Mouse (Mus musculus): ENCODE data around the gene Pros1. TPM values are rescaled to one million over a fixed set of nuclear protein-coding genes. Genes with fewer than 3 reads are reported as not detected.

The Pros1 gene
- total RNA-seq, 1 experiment: 37.6 TPM

DNA sequence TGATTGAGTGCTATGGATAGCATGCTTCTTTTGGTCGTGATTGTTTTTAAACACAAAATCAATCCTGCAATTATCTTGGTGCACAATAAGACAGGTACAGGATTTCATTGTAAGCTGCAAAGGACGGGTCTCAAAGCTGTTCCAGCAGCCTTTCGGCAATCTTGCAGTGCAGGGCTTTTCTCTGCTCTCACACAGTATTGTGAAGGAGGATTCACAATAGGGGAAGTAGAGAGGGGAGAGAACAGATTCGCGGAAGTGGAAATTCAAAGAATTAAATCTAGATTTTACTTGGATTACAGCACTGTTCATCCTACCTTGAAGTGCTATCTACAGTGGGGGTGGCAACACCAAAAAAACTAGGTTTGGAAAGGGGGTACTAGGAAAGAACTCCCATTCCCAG is 40.3 kb upstream of the Pros1 start:
- no peak overlapping the region for H3K27ac ChIP-seq (ENCODE audit: insufficient read depth, low read depth, low read length, poor library complexity, severe bottlenecking)
- no peaks in the 10 kb centered on the region; a peak in 1 of 4 replicates for H3K4me1 ChIP-seq (ENCODE audit: control insufficient read depth in 2 of 2, insufficient read depth in 2 of 2, low read length in 2 of 2, poor library complexity in 1 of 2)
- no peaks in the 10 kb centered on the region for H3K36me3 ChIP-seq (ENCODE audit: control insufficient read depth, insufficient read depth, low read length, poor library complexity, severe bottlenecking)
- DNase-seq (ENCODE audit: low read depth, low spot score): no peak
- no peaks in the 10 kb centered on the region for H3K9me3 ChIP-seq (ENCODE audit: control insufficient read depth, insufficient read depth, low read depth, low read length)
- TF ChIP-seq CHD2 (IDR thresholded peaks at IDR 0.05; ENCODE audit: low read depth, low read length): no peak
- no peak for TF ChIP-seq MAFK (IDR thresholded peaks at IDR 0.05; ENCODE audit: insufficient read depth, low read depth, low read length)
- TF ChIP-seq HCFC1 (IDR thresholded peaks at IDR 0.05; ENCODE audit: borderline replicate concordance, insufficient read depth, low read length): no peak
- TF ChIP-seq ZNF384 (IDR thresholded peaks at IDR 0.05; ENCODE audit: low read depth, low read length): no peak
- no peak for TF ChIP-seq ZC3H11A (IDR thresholded peaks at IDR 0.05; ENCODE audit: borderline replicate concordance, low read depth, low read length)
- no peak overlapping the region for H3K9ac ChIP-seq (ENCODE audit: insufficient read depth, low read depth, low read length, poor library complexity, severe bottlenecking)
- no peak overlapping the region for H3K4me3 ChIP-seq (ENCODE audit: insufficient read depth in 1 of 2, low read depth in 1 of 2, low read length in 2 of 2, poor library complexity in 1 of 2, severe bottlenecking in 1 of 2)
- in situ Hi-C loops (cut with MboI; ENCODE audit: low sequenced_read_pairs in 2 of 2, unreplicated experiment in 2 of 2): no loop called here

- no peak for DNase-seq (ENCODE audit: low read depth, low spot score)
- in situ Hi-C loops (cut with MboI; ENCODE audit: low sequenced_read_pairs in 2 of 2, unreplicated experiment in 2 of 2): no loop called here
These were observed 39.6 kb upstream of the Pros1 start, which contains the start of gene Stx19 for GRCm38 (mm10) chr16:62814491-62814890. TSS of gene Stx19 (plus strand) at chr16:62814676.

DNA sequence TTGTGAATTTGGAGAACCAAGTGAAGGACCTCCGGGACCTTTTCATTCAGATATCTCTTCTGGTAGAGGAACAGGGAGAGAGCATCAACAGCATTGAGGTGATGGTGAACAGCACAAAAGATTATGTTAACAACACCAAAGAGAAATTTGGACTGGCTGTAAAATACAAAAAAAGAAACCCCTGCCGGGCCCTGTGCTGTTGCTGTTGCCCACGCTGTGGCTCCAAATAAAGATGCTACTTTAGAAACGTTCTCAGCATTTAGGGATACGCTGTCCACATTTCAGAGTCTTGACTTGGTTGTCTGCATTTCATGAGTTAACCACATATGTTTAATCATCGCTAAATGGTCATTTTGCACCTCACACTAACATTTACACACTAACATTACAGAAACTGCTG is 31.6 kb upstream of the Pros1 start:
- TF ChIP-seq HCFC1 (IDR thresholded peaks at IDR 0.05; ENCODE audit: borderline replicate concordance, insufficient read depth, low read length): no peak
- Histone ChIP-seq H3K36me3 (ENCODE audit: control insufficient read depth, insufficient read depth, low read length, poor library complexity, severe bottlenecking) (no peaks in the 10 kb centered on the region), H3K4me3 (ENCODE audit: insufficient read depth in 1 of 2, low read depth in 1 of 2, low read length in 2 of 2, poor library complexity in 1 of 2, severe bottlenecking in 1 of 2) (no peak overlapping the region), H3K27ac (ENCODE audit: insufficient read depth, low read depth, low read length, poor library complexity, severe bottlenecking) (no peak overlapping the region), H3K9ac (ENCODE audit: insufficient read depth, low read depth, low read length, poor library complexity, severe bottlenecking) (no peak overlapping the region), H3K9me3 (ENCODE audit: control insufficient read depth, insufficient read depth, low read depth, low read length) (no peaks in the 10 kb centered on the region), H3K4me1 (ENCODE audit: control insufficient read depth in 2 of 2, insufficient read depth in 2 of 2, low read length in 2 of 2, poor library complexity in 1 of 2) (no peaks in the 10 kb centered on the region)
- in situ Hi-C loops (cut with MboI; ENCODE audit: low sequenced_read_pairs in 2 of 2, unreplicated experiment in 2 of 2): no loop called here
- no peak for DNase-seq (ENCODE audit: low read depth, low spot score)

More at GRCm38 (mm10) chr16:62814491-62814890, 39.6 kb upstream of the Pros1 start, which contains the start of gene Stx19:
- TF ChIP-seq ZC3H11A (IDR thresholded peaks at IDR 0.05; ENCODE audit: borderline replicate concordance, low read depth, low read length) (no peak), ZNF384 (IDR thresholded peaks at IDR 0.05; ENCODE audit: low read depth, low read length) (no peak), HCFC1 (IDR thresholded peaks at IDR 0.05; ENCODE audit: borderline replicate concordance, insufficient read depth, low read length) (no peak), MAFK (IDR thresholded peaks at IDR 0.05; ENCODE audit: insufficient read depth, low read depth, low read length) (no peak), CHD2 (IDR thresholded peaks at IDR 0.05; ENCODE audit: low read depth, low read length) (no peak)
- Histone ChIP-seq H3K27ac (ENCODE audit: insufficient read depth, low read depth, low read length, poor library complexity, severe bottlenecking) (no peak within 1 kb of the TSS), H3K9me3 (ENCODE audit: control insufficient read depth, insufficient read depth, low read depth, low read length) (no peaks in the 10 kb centered on the region), H3K4me3 (ENCODE audit: insufficient read depth in 1 of 2, low read depth in 1 of 2, low read length in 2 of 2, poor library complexity in 1 of 2, severe bottlenecking in 1 of 2) (no peak within 1 kb of the TSS), H3K36me3 (ENCODE audit: control insufficient read depth, insufficient read depth, low read length, poor library complexity, severe bottlenecking) (no peaks in the 10 kb centered on the region), H3K9ac (ENCODE audit: insufficient read depth, low read depth, low read length, poor library complexity, severe bottlenecking) (no peak within 1 kb of the TSS), H3K4me1 (ENCODE audit: control insufficient read depth in 2 of 2, insufficient read depth in 2 of 2, low read length in 2 of 2, poor library complexity in 1 of 2) (no peaks in the 10 kb centered on the region; a peak in 1 of 4 replicates)

DNA sequence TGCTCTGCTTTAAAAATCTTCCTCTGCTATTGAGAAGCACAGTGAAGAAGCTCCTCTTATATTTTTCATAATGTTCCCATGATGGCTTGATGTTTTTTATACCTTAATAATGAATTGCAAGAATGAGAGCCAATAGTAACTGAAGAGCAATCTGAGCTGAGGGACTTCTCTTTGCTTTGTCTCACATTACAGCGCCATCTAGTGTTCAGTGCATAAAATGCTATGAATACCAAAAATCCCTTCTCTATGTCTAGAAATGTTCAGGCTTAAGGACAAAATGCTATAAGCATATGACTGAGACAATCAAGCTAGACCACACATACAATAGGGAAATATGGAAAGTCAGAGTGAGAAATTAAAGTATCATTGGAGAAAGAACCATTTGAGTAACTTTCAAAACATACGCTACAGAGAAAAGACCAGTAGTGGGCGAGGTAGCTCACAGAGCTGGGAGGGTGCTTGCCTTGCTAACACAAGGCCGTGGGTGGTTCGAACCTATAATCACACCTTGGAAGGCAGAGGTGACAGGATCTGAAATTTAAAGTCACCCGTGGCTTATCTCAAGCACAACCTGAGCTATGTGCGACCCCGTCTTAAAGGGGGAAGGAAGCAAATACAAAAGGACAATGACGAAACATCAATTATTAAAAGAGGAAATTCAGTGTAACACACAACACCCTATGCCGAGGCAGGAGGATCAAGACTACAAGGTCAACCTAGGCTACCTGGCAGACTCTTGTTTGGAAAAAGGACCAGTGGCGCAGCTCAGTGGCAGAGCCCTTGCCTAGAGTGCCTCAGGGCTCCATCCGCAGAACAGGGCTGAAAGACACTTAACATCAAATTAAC is 27.7 kb upstream of the Pros1 start:
- no peaks in the 10 kb centered on the region for H3K9me3 ChIP-seq (ENCODE audit: control insufficient read depth, insufficient read depth, low read depth, low read length)
- DNase-seq (ENCODE audit: low read depth, low spot score): peak; percentile 27
- H3K36me3 ChIP-seq (ENCODE audit: control insufficient read depth, insufficient read depth, low read length, poor library complexity, severe bottlenecking): no peaks in the 10 kb centered on the region
- no peak overlapping the region for H3K9ac ChIP-seq (ENCODE audit: insufficient read depth, low read depth, low read length, poor library complexity, severe bottlenecking)
- H3K4me1 ChIP-seq (ENCODE audit: control insufficient read depth in 2 of 2, insufficient read depth in 2 of 2, low read length in 2 of 2, poor library complexity in 1 of 2): no peaks in the 10 kb centered on the region
- H3K27ac ChIP-seq (ENCODE audit: insufficient read depth, low read depth, low read length, poor library complexity, severe bottlenecking): no peak overlapping the region
- H3K4me3 ChIP-seq (ENCODE audit: insufficient read depth in 1 of 2, low read depth in 1 of 2, low read length in 2 of 2, poor library complexity in 1 of 2, severe bottlenecking in 1 of 2): no peak overlapping the region
- no peak for TF ChIP-seq MAFK (IDR thresholded peaks at IDR 0.05; ENCODE audit: insufficient read depth, low read depth, low read length)
- TF ChIP-seq HCFC1 (IDR thresholded peaks at IDR 0.05; ENCODE audit: borderline replicate concordance, insufficient read depth, low read length): no peak
- no peak for TF ChIP-seq ZC3H11A (IDR thresholded peaks at IDR 0.05; ENCODE audit: borderline replicate concordance, low read depth, low read length)
- no peak for TF ChIP-seq ZNF384 (IDR thresholded peaks at IDR 0.05; ENCODE audit: low read depth, low read length)
- no peak for TF ChIP-seq CHD2 (IDR thresholded peaks at IDR 0.05; ENCODE audit: low read depth, low read length)
- in situ Hi-C loops (cut with MboI; ENCODE audit: low sequenced_read_pairs in 2 of 2, unreplicated experiment in 2 of 2): no loop called here
